ENCODE assay signal across 8 mouse cellular contexts in the genomic region with DNA sequence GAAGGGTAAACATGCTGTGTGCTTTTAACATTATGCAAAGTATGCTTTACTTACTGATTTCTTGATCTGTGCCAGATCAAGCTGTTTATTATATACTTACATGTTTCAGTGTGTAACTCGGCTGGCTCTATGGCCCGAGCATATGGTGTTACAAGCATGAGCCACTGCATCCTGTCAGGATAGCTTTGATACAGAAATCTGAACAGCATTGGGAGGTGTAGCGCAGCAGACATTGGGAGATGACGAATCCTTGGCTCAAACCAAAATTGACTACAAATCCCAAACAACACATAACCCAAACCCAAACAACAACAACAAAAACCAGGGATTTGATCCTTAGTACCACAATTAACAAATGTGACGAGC. TPM values are rescaled to one million over a fixed set of nuclear protein-coding genes. Genes with fewer than 3 reads are reported as not detected.
DNase-seq lines count a peak whose midpoint lies in the region; ATAC-seq and TF ChIP-seq lines count a peak whose summit lies in the region.

No protein-coding gene starts in this region.

- H3K9me3 ChIP-seq in erythroblast, embryonic 14.5 days (ENCODE audit: control insufficient read depth, low read length), result no peaks in the 10 kb centered on the region
- no peaks in the 10 kb centered on the region for H3K9me3 ChIP-seq in liver, embryonic 12.5 days (replicated peaks)
- H3K9me3 ChIP-seq in stomach, postnatal 0 days (ENCODE audit: control insufficient read depth, low read length), result no peaks in the 10 kb centered on the region

- 8% methylated on average over 5 of the region's 5 CpGs for WGBS in spleen, adult 2 months
- WGBS in liver, embryonic 12.5 days (ENCODE audit: insufficient replicate concordance), result 5% methylated on average over 5 of the region's 5 CpGs
- WGBS in stomach, postnatal 0 days, result 3% methylated on average over 5 of the region's 5 CpGs

- H3K4me1 ChIP-seq in erythroblast, embryonic 14.5 days (ENCODE audit: control insufficient read depth), result peaks cover 29% of the 10 kb centered on the region
- no peaks in the 10 kb centered on the region for H3K4me1 ChIP-seq in spleen, adult 2 months (ENCODE audit: control insufficient read depth, insufficient read depth, insufficient read length)
- peaks cover 37% of the 10 kb centered on the region for H3K4me1 ChIP-seq in liver, embryonic 12.5 days
- no peaks in the 10 kb centered on the region; the same call in 1 of the 2 replicates for H3K4me1 ChIP-seq in stomach, postnatal 0 days (replicated peaks; ENCODE audit: control insufficient read depth, insufficient read depth)

- no peak for TF ChIP-seq EP300 in stomach, postnatal 0 days (optimal IDR thresholded peaks at IDR 0.05)

- H3K4me3 ChIP-seq in erythroblast, embryonic 14.5 days (replicated peaks), result peak overlapping the region; percentile 93
- peak overlapping the region; percentile 91 for H3K4me3 ChIP-seq in spleen, adult 2 months (ENCODE audit: extremely low read depth, insufficient read depth, insufficient read length)
- H3K4me3 ChIP-seq in liver, embryonic 12.5 days, result peak overlapping the region; percentile 92
- H3K4me3 ChIP-seq in stomach, postnatal 0 days (ENCODE audit: low read depth, low read length), result peak overlapping the region; percentile 86

- no peak for ATAC-seq in erythroblast, adult 5-6 weeks (replicated peaks; ENCODE audit: low FRiP score, poor library complexity, severe bottlenecking)
- ATAC-seq in liver, embryonic 12.5 days, result no peak
- no peak for ATAC-seq in stomach, postnatal 0 days (ENCODE audit: low FRiP score, low TSS enrichment)

- no peaks in the 10 kb centered on the region for H3K27me3 ChIP-seq in erythroblast, embryonic 14.5 days (ENCODE audit: control insufficient read depth)
- no peaks in the 10 kb centered on the region for H3K27me3 ChIP-seq in spleen, adult 2 months (ENCODE audit: control insufficient read depth, insufficient read depth, low read length)
- no peaks in the 10 kb centered on the region for H3K27me3 ChIP-seq in liver, embryonic 12.5 days (replicated peaks)
- H3K27me3 ChIP-seq in stomach, postnatal 0 days (ENCODE audit: control insufficient read depth, insufficient read depth, low read length), result no peaks in the 10 kb centered on the region

- no peak for DNase-seq in spleen, adult 2 months (ENCODE audit: low read depth in 1 of 2, low spot score in 2 of 2)
- no peak for DNase-seq in spleen, postnatal 14 days (ENCODE audit: low spot score in 2 of 2)
- no peak for DNase-seq in stomach, postnatal 0 days (ENCODE audit: low spot score)
- no peak for DNase-seq in adipocyte (ENCODE audit: low spot score)
- no peak for DNase-seq in yolk sac, embryonic 10.5 days (ENCODE audit: low spot score)

- H3K4me2 ChIP-seq in liver, embryonic 12.5 days, result peak overlapping the region; percentile 92
- peak overlapping the region; percentile 85 for H3K4me2 ChIP-seq in stomach, postnatal 0 days (replicated peaks; ENCODE audit: low read depth)

- peaks cover 30% of the 10 kb centered on the region for H3K36me3 ChIP-seq in erythroblast, embryonic 14.5 days (ENCODE audit: control insufficient read depth)
- H3K36me3 ChIP-seq in spleen, adult 2 months (ENCODE audit: control insufficient read depth, insufficient read depth, low read length), result peaks cover 13% of the 10 kb centered on the region
- peaks cover 30% of the 10 kb centered on the region for H3K36me3 ChIP-seq in liver, embryonic 12.5 days
- H3K36me3 ChIP-seq in stomach, postnatal 0 days (ENCODE audit: control insufficient read depth, insufficient read depth, low read length), result 0 out of 2 replicates have a peak, but pooled peaks cover 4% of the 10 kb centered on the region

- no peak for TF ChIP-seq CTCF in spleen, adult 2 months (IDR thresholded peaks at IDR 0.05; ENCODE audit: extremely low read depth, insufficient read depth, insufficient read length, insufficient replicate concordance)
- no peak for TF ChIP-seq CTCF in stomach, postnatal 0 days (IDR thresholded peaks at IDR 0.05; ENCODE audit: low read depth)

- H3K9ac ChIP-seq in liver, embryonic 12.5 days, result peak overlapping the region; percentile 86
- peak overlapping the region; percentile 81 for H3K9ac ChIP-seq in stomach, postnatal 0 days (ENCODE audit: low read length)

- peak overlapping the region; percentile 13; the same call in 1 of the 2 replicates for H3K27ac ChIP-seq in spleen, adult 2 months (ENCODE audit: insufficient read depth, low read length)
- peak overlapping the region; percentile 87 for H3K27ac ChIP-seq in liver, embryonic 12.5 days
- peak overlapping the region; percentile 90 for H3K27ac ChIP-seq in stomach, postnatal 0 days (replicated peaks)

- TF ChIP-seq POLR2A in spleen, adult 2 months (IDR thresholded peaks at IDR 0.05; ENCODE audit: low read depth, low read length), result no peak

RNA-seq across cellular contexts. Expression of gene 2310039H08Rik, which starts 0.4 kb away (rescaled TPM):
- polyA plus RNA-seq in erythroblast, embryonic 14.5 days (2012), result 6.8 and 7.8 TPM in 2 replicates
- total RNA-seq in erythroblast, adult 5-6 weeks (2015; ENCODE audit: low replicate concordance), result 5.6 and 7.5 TPM in 2 replicates
- 0.34 TPM in 1 of 2 replicates, not detected in the other for total RNA-seq in erythroblast, adult 5-6 weeks (2017; ENCODE audit: low replicate concordance)
- 37.3 and 73.8 TPM in 2 replicates for polyA plus RNA-seq in spleen, adult 2 months (2012; rRNA removed)
- polyA plus RNA-seq in liver, embryonic 12.5 days (2016; fragmentation: Nextera tagmentation; extraction: Ambion mirVana), result 55.2 and 56.5 TPM in 2 replicates
- 113 and 117 TPM in 2 replicates for polyA plus RNA-seq in stomach, postnatal 0 days (2015; fragmentation: Nextera tagmentation; extraction: Ambion mirVana)

RNA-seq across cellular contexts. Expression of gene Ptcra, which starts 8.5 kb away (rescaled TPM):
- polyA plus RNA-seq in erythroblast, embryonic 14.5 days (2012), result not detected in 2 replicates
- total RNA-seq in erythroblast, adult 5-6 weeks (2015; ENCODE audit: low replicate concordance), result not detected in 2 replicates
- total RNA-seq in erythroblast, adult 5-6 weeks (2017; ENCODE audit: low replicate concordance), result not detected in 2 replicates
- polyA plus RNA-seq in spleen, adult 2 months (2012; rRNA removed), result 0.08 and 0.20 TPM in 2 replicates
- polyA plus RNA-seq in liver, embryonic 12.5 days (2016; fragmentation: Nextera tagmentation; extraction: Ambion mirVana), result 0.60 and 0.62 TPM in 2 replicates
- 0.50 TPM in 2 replicates for polyA plus RNA-seq in stomach, postnatal 0 days (2015; fragmentation: Nextera tagmentation; extraction: Ambion mirVana)

RNA-seq across cellular contexts. Expression of gene Rpl7l1, which starts 10.5 kb away (rescaled TPM):
- 0.31 and 0.42 TPM in 2 replicates for polyA plus RNA-seq in erythroblast, embryonic 14.5 days (2012)
- total RNA-seq in erythroblast, adult 5-6 weeks (2015; ENCODE audit: low replicate concordance), result 21.1 and 22.7 TPM in 2 replicates
- 19.1 and 46.3 TPM in 2 replicates for total RNA-seq in erythroblast, adult 5-6 weeks (2017; ENCODE audit: low replicate concordance)
- polyA plus RNA-seq in spleen, adult 2 months (2012; rRNA removed), result 13.7 and 14.0 TPM in 2 replicates
- polyA plus RNA-seq in liver, embryonic 12.5 days (2016; fragmentation: Nextera tagmentation; extraction: Ambion mirVana), result 140 and 144 TPM in 2 replicates
- 93.7 and 95.0 TPM in 2 replicates for polyA plus RNA-seq in stomach, postnatal 0 days (2015; fragmentation: Nextera tagmentation; extraction: Ambion mirVana)

RNA-seq across cellular contexts. Expression of gene Cnpy3, which starts 20.0 kb away (rescaled TPM):
- polyA plus RNA-seq in erythroblast, embryonic 14.5 days (2012), result 3.0 and 3.2 TPM in 2 replicates
- 6.9 and 8.8 TPM in 2 replicates for total RNA-seq in erythroblast, adult 5-6 weeks (2015; ENCODE audit: low replicate concordance)
- total RNA-seq in erythroblast, adult 5-6 weeks (2017; ENCODE audit: low replicate concordance), result 7.7 and 18.2 TPM in 2 replicates
- polyA plus RNA-seq in spleen, adult 2 months (2012; rRNA removed), result 55.6 and 62.8 TPM in 2 replicates
- 39.6 and 39.7 TPM in 2 replicates for polyA plus RNA-seq in liver, embryonic 12.5 days (2016; fragmentation: Nextera tagmentation; extraction: Ambion mirVana)
- 39.0 and 39.9 TPM in 2 replicates for polyA plus RNA-seq in stomach, postnatal 0 days (2015; fragmentation: Nextera tagmentation; extraction: Ambion mirVana)

RNA-seq across cellular contexts. Expression of gene Gnmt, which starts 43.1 kb away (rescaled TPM):
- polyA plus RNA-seq in erythroblast, embryonic 14.5 days (2012), result 0.05 TPM in 1 of 2 replicates, not detected in the other
- not detected in 2 replicates for total RNA-seq in erythroblast, adult 5-6 weeks (2015; ENCODE audit: low replicate concordance)
- not detected in 2 replicates for total RNA-seq in erythroblast, adult 5-6 weeks (2017; ENCODE audit: low replicate concordance)
- 6.4 and 8.1 TPM in 2 replicates for polyA plus RNA-seq in spleen, adult 2 months (2012; rRNA removed)
- 5.8 and 6.7 TPM in 2 replicates for polyA plus RNA-seq in liver, embryonic 12.5 days (2016; fragmentation: Nextera tagmentation; extraction: Ambion mirVana)
- 2.1 and 3.1 TPM in 2 replicates for polyA plus RNA-seq in stomach, postnatal 0 days (2015; fragmentation: Nextera tagmentation; extraction: Ambion mirVana)

Comparison
In these comparisons a context has a peak if more than half of its experiments do, and no peak if none do; other contexts are left out.
1. H3K27ac ChIP-seq: peak in every context shown above with its lines; median percentile 90 in stomach, postnatal 0 days; 87 in liver, embryonic 12.5 days; 13 in spleen, adult 2 months.
2. RNA of gene Rpl7l1, which starts 10.5 kb away (polyA plus RNA-seq): 140 to 144 TPM in liver, embryonic 12.5 days, 93.7 to 95.0 TPM in stomach, postnatal 0 days and 13.7 to 14.0 TPM in spleen, adult 2 months; 0.31 to 0.42 TPM in erythroblast, embryonic 14.5 days; every median in the first group is over 10 times any median in the second.
3. Peak in every context shown above with its lines, with median percentiles within 50 percentile points of each other: H3K4me3 ChIP-seq.